Mouse (Mus musculus) bone marrow macrophage, adult 2 months (primary cell): ENCODE results near the gene Cdc42ep4.

Source experiments
- CTCF ChIP-seq: IDR thresholded peaks from 2 replicates; pipeline ENCODE4 v1.5.1; 2012; ENCODE audit warnings: low read depth, mild to moderate bottlenecking, low read length, moderate library complexity
- POLR2A ChIP-seq: IDR thresholded peaks from 2 replicates; pipeline ENCODE4 v1.6.1; 2012; ENCODE audit warnings: mild to moderate bottlenecking, low read depth, low read length, borderline replicate concordance

DNA sequence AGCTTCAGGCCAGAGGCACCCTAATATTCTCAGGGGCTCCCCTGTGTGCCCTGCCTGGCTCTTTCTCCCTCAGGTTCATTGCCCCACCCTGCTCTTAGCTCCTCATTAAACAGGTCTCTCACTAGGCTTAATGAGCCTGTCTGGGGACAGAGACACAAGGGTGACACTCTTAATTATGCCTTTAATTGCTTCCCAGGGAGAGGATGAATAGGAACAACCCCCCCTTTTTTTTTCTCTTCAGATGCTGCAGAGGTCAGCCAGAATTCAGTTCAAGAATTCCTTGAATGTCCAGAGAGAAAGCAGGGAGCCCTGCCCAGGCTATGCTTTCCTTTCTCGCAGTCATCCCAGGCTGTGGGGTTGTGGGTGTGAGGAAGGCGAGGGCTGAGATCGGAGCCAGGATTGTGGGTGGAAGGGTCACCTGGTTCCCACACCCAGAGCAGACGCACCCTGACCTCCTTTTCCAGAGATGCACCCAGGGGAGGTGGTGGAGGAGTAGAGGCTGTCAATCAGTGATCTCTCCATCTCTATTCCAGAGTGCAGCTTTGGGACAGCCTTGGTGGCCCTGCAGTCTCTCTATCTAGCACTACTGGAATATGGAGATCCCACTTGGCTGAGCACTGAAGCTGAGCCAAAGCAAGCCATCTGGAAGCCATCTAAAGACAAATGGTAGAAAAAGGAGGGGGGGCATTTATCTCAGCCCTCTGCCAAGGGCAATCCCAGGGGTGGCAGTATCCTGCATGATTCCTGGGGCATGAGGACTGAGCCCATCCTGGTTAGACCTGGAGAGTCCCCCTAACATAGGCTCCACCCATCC is 26.2 kb downstream of the Cdc42ep4 start:
- TF ChIP-seq CTCF (no peak), POLR2A (no peak)
